Mouse (Mus musculus) small intestine, adult 2 months (tissue): Measurements from ENCODE around the gene Gria3. TPM values are rescaled to one million over a fixed set of nuclear protein-coding genes. Genes with fewer than 3 reads are reported as not detected.

ENCODE experiments used
- H3K27ac ChIP-seq: fragments of 200-500 bp; 2 replicates; pipeline ENCODE4 v1.5.1; 2012; ENCODE audit warnings: low read depth, low read length, control low read depth, inconsistent platforms; ENCODE audit not compliant: insufficient read depth
- H3K27me3 ChIP-seq: fragments of 200-500 bp; 2 replicates; pipeline ENCODE4 v1.6.1; 2012; ENCODE audit warnings: mild to moderate bottlenecking, moderate library complexity, low read length, inconsistent platforms; ENCODE audit not compliant: control insufficient read depth, insufficient read depth
- H3K36me3 ChIP-seq: fragments of 200-500 bp; 2 replicates; pipeline ENCODE4 v1.6.1; 2012; ENCODE audit warnings: mild to moderate bottlenecking, low read length, control low read depth, inconsistent platforms; ENCODE audit not compliant: control insufficient read depth, insufficient read depth
- H3K4me1 ChIP-seq: fragments of 200-500 bp; 2 replicates; pipeline ENCODE4 v1.6.1; 2012; ENCODE audit warnings: low read length, inconsistent platforms, mixed read lengths; ENCODE audit not compliant: control insufficient read depth, insufficient read depth, insufficient read length
- H3K4me3 ChIP-seq: fragments of 200-500 bp; 2 replicates; pipeline ENCODE4 v1.5.1; 2012; ENCODE audit warnings: low read depth, mild to moderate bottlenecking, control low read depth, inconsistent platforms, low read length, moderate library complexity
- CTCF ChIP-seq: fragments of 200-500 bp; IDR thresholded peaks from 2 replicates; pipeline ENCODE4 v1.5.1; 2012; ENCODE audit warnings: low read depth, mild to moderate bottlenecking, control low read depth, inconsistent platforms, low read length, moderate library complexity, mixed read lengths; ENCODE audit not compliant: insufficient replicate concordance, insufficient read length; ENCODE audit errors: extremely low read depth
- POLR2A ChIP-seq: fragments of 200-500 bp; IDR thresholded peaks from 2 replicates; pipeline ENCODE4 v1.6.1; 2012; ENCODE audit warnings: low read depth, mild to moderate bottlenecking, control low read depth, inconsistent platforms, low read length, moderate library complexity
- WGBS: fragments of 180-500 bp; shearing (Covaris S2); methylation state at CpG from one replicate; pipeline ENCODE4 v1.1.7; 2018; 5-methylcytosine and 5-hydroxymethylcytosine counted together
- polyA plus RNA-seq: library from polyadenylated mRNA; depleted of rRNA; stranded (reverse); fragments of >200 nt; gene quantifications from 2 replicates; pipeline ENCODE4 v1.2.3, GENCODE M21; 2012

Gria3 gene
- polyA plus RNA-seq, 1 experiment: 0.15 TPM

DNA sequence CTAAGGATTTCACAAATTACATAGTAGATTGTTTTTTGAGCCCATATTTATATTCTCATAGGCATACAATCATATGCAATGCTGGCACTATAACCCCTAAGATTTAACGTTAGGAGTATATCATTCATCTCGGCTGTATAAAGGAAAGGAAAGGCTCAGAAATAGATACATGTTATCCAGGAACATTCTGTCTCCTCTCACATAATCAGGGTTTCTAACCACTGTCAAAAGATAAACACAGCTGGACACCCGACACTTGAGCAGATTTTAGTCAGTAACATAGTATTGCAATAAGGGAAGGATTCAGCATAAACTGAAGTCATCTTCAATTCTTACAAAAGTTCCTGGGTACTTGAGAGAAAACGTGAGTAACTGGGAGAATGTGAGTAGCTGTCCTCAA is 95.9 kb downstream of the Gria3 start:
- Histone ChIP-seq H3K27ac (no peak overlapping the region), H3K4me3 (no peak overlapping the region), H3K36me3 (no peaks in the 10 kb centered on the region), H3K27me3 (no peaks in the 10 kb centered on the region), H3K4me1 (no peaks in the 10 kb centered on the region)
- 82% methylated on average over 4 of the region's 4 CpGs for WGBS
- TF ChIP-seq CTCF (no peak), POLR2A (no peak)

GRCm38 (mm10) chrX:41505371-41505770 is 104.7 kb downstream of the Gria3 start:
- TF ChIP-seq CTCF: no peak
- TF ChIP-seq POLR2A: no peak

DNA sequence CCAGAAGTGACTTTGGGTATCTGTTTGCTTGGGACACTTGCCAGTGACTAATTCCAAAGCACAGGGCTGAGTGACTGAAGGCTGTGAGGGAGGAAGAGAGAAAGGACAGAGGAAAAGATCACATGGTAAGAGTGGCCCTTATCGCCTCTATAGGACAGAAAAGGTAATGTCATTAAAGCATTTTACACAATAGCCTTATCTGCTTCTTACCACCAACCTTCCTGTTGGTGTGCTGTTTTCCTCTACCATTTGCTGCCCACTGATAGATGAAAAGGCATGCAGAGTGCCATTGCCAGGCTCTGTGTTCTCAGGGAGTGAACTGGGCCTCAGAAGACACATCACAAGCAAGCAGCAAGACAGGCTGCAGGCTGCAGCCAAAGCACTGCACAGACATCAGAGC is 107.3 kb downstream of the Gria3 start:
- Histone ChIP-seq H3K27me3 (no peaks in the 10 kb centered on the region), H3K4me1 (no peaks in the 10 kb centered on the region), H3K36me3 (no peaks in the 10 kb centered on the region), H3K27ac (no peak overlapping the region), H3K4me3 (no peak overlapping the region)
- 56% methylated on average over 1 of the region's 1 CpGs for WGBS
- no peak for TF ChIP-seq POLR2A
- TF ChIP-seq CTCF: no peak

More at GRCm38 (mm10) chrX:41505371-41505770, 104.7 kb downstream of the Gria3 start:
- Histone ChIP-seq H3K4me1 (no peaks in the 10 kb centered on the region), H3K27ac (no peak overlapping the region), H3K4me3 (no peak overlapping the region), H3K27me3 (no peaks in the 10 kb centered on the region), H3K36me3 (no peaks in the 10 kb centered on the region)
- WGBS: 69% methylated on average over 3 of the region's 3 CpGs

DNA sequence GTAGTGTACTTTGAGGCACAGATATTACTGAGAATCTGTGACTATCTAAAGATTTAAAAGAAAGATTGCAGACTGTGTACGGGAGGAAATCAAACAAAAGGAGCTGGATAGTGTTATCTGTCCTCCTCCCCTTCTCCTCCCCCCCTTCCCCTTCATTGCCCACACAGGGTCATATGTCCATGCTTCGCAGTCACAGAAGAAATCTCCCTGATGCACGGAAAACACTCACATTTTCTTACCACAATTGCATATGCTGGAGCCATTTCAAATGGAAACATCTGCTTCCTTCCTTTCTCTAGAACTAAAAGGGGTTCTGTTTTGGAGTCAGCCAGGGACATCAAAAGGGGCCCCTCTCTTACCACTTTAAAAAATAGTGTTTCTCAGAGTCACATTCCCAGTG is 114.3 kb downstream of the Gria3 start:
- no peak overlapping the region for H3K27ac ChIP-seq
- no peaks in the 10 kb centered on the region for H3K27me3 ChIP-seq
- WGBS: 43% methylated on average over 3 of the region's 3 CpGs
- TF ChIP-seq POLR2A (no peak), CTCF (no peak)
- H3K36me3 ChIP-seq: no peaks in the 10 kb centered on the region
- H3K4me1 ChIP-seq: no peaks in the 10 kb centered on the region
- no peak overlapping the region for H3K4me3 ChIP-seq

- no peak for TF ChIP-seq POLR2A
- TF ChIP-seq CTCF: no peak
Observed at GRCm38 (mm10) chrX:41532511-41532910, 131.9 kb downstream of the Gria3 start.

DNA sequence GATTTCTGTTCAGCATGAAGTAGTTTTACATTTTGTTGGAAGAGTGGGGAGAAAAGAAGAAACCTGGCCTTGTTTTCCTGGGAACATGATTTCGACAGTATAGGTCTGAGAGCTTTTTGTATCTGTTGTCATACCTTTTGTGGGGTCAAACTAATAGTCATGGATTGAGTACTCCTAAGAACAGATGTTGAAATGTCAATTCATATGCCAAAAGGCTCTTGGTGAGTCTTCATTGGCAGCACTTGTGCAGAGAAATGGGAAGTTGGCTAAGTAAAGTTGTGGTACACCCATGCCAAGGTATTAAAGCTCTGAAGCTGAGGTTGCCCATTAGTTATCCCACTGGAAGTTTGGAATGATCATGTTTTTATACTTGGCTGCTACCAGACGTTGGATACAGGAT is 135.2 kb downstream of the Gria3 start:
- no peaks in the 10 kb centered on the region for H3K36me3 ChIP-seq
- no peaks in the 10 kb centered on the region for H3K27me3 ChIP-seq
- 74% methylated on average over 2 of the region's 2 CpGs for WGBS
- TF ChIP-seq CTCF (no peak), POLR2A (no peak)
- no peak overlapping the region for H3K4me3 ChIP-seq
- no peak overlapping the region for H3K27ac ChIP-seq
- H3K4me1 ChIP-seq: no peaks in the 10 kb centered on the region

More at GRCm38 (mm10) chrX:41532511-41532910, 131.9 kb downstream of the Gria3 start:
- Histone ChIP-seq H3K27me3 (no peaks in the 10 kb centered on the region), H3K27ac (no peak overlapping the region), H3K4me1 (no peaks in the 10 kb centered on the region), H3K4me3 (no peak overlapping the region), H3K36me3 (no peaks in the 10 kb centered on the region)
- 69% methylated on average over 2 of the region's 2 CpGs for WGBS

DNA sequence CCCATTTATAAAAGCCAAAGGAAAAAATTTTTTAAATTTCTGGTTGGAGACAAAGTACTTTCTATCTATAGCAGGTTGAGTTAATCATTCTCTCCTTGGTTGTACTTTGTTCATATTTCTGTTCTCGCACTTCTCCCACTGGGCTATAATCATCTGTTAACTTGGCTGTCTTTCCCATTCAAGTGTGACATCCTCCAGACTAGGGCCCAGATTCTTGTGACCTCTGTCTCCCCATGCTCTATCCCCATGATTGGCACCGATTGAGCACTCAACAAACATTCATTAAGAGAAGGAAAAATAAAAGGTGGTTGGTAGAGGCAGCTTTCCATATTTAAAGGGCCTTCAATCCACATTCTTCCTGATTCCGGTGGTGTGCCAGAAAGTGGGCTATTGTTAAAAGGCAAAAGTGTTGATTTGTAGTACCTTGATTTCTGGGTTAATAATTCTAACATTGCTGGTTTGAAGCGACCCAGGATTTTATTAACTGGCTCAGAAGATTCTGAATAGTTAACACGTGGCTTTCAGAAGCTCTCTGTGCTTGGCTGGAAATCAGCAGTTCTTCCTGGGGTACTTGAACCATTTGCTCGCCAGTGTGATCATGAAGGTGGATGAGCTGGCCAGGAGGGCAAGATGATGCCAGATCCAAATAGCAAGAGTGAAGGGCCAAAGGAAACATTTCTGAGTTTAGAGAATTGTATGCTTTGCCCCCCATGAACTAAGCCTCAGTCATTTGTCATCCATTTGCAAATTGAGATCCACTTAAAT is 161.8 kb downstream of the Gria3 start:
- no peak overlapping the region for H3K4me3 ChIP-seq
- no peaks in the 10 kb centered on the region for H3K27me3 ChIP-seq
- TF ChIP-seq POLR2A: no peak
- TF ChIP-seq CTCF: no peak
- H3K27ac ChIP-seq: no peak overlapping the region
- H3K4me1 ChIP-seq: no peaks in the 10 kb centered on the region
- 49% methylated on average over 6 of the region's 6 CpGs for WGBS
- H3K36me3 ChIP-seq: no peaks in the 10 kb centered on the region
